Mouse (Mus musculus): ENCODE measurements around the gene Fzd2.
"Not testable (repeated sequence)": the region's sequence is repeated elsewhere in the genome, so short reads cannot be mapped to it uniquely, and the experiment has no call there.

The Fzd2 gene

GRCm38 (mm10) chr11:102581281-102582015 is 22.7 kb upstream of the Fzd2 start:
- no peak for DNase-seq (ENCODE audit: low spot score)

- no peak for DNase-seq (ENCODE audit: low spot score)
These were observed 22.1 kb upstream of the Fzd2 start for GRCm38 (mm10) chr11:102582016-102582610.

- DNase-seq (ENCODE audit: low spot score), result no peak
These were observed 21.5 kb upstream of the Fzd2 start for GRCm38 (mm10) chr11:102582736-102583135.

- no peak for DNase-seq (ENCODE audit: low spot score)
These were observed 17.6 kb upstream of the Fzd2 start for GRCm38 (mm10) chr11:102586445-102587130.

GRCm38 (mm10) chr11:102587554-102587953 is 16.6 kb upstream of the Fzd2 start:
- DNase-seq (ENCODE audit: low spot score), result no peak

- peak; percentile 72 for DNase-seq (ENCODE audit: low spot score)
These were observed 8.8 kb upstream of the Fzd2 start for GRCm38 (mm10) chr11:102595341-102595820.

- DNase-seq (ENCODE audit: low spot score), result no peak
These were observed 4.3 kb upstream of the Fzd2 start for GRCm38 (mm10) chr11:102599912-102600311.

GRCm38 (mm10) chr11:102602816-102603495 is 1.2 kb upstream of the Fzd2 start:
- no peak for DNase-seq (ENCODE audit: low spot score)

- peak; percentile 68 for DNase-seq (ENCODE audit: low spot score)
These were observed 723 bp upstream of the Fzd2 start for GRCm38 (mm10) chr11:102603496-102603850.

- DNase-seq (ENCODE audit: low spot score), result peak; percentile 45
These were observed 769 bp downstream of the Fzd2 start for GRCm38 (mm10) chr11:102604777-102605552.

- DNase-seq (ENCODE audit: low spot score), result no peak
These were observed 1.6 kb downstream of the Fzd2 start for GRCm38 (mm10) chr11:102605553-102606416.

GRCm38 (mm10) chr11:102606751-102607171 is 2.6 kb downstream of the Fzd2 start:
- DNase-seq (ENCODE audit: low spot score), result peak; percentile 34

- DNase-seq (ENCODE audit: low spot score), result not testable (repeated sequence)
These were observed 3.0 kb downstream of the Fzd2 start for GRCm38 (mm10) chr11:102607201-102607600.

GRCm38 (mm10) chr11:102607686-102608548 is 3.7 kb downstream of the Fzd2 start:
- DNase-seq (ENCODE audit: low spot score), result no peak

- DNase-seq (ENCODE audit: low spot score), result no peak
These were observed 4.5 kb downstream of the Fzd2 start for GRCm38 (mm10) chr11:102608691-102609090.

- no peak for DNase-seq (ENCODE audit: low spot score)
These were observed 5.3 kb downstream of the Fzd2 start for GRCm38 (mm10) chr11:102609483-102609882.

- DNase-seq (ENCODE audit: low spot score), result no peak
These were observed 6.1 kb downstream of the Fzd2 start for GRCm38 (mm10) chr11:102610260-102610659.

GRCm38 (mm10) chr11:102610675-102611316 is 6.6 kb downstream of the Fzd2 start:
- no peak for DNase-seq (ENCODE audit: low spot score)

GRCm38 (mm10) chr11:102611317-102611705 is 7.1 kb downstream of the Fzd2 start:
- no peak for DNase-seq (ENCODE audit: low spot score)

Measured in yolk sac, embryonic 10.5 days (tissue).